Mouse (Mus musculus) C2C12 (cell line): Measurements from ENCODE around the gene Tekt4.

Source experiments
- CEBPB ChIP-seq: IDR thresholded peaks from one replicate; pipeline ENCODE4 v1.6.1; 2011; ENCODE audit warnings: low read depth, mild to moderate bottlenecking, control low read depth, moderate library complexity
- CTCF ChIP-seq: IDR thresholded peaks from one replicate; pipeline ENCODE4 v1.5.1; 2011; ENCODE audit not compliant: control insufficient read depth, insufficient read depth, insufficient read length
- MAX ChIP-seq: IDR thresholded peaks from one replicate; pipeline ENCODE4 v1.6.1; 2011; ENCODE audit warnings: mild to moderate bottlenecking, control low read depth
- MYOD1 ChIP-seq: IDR thresholded peaks from one replicate; pipeline ENCODE4 v1.6.1; 2011; ENCODE audit warnings: low read depth; ENCODE audit not compliant: control insufficient read depth, insufficient read length
- MYOG ChIP-seq: IDR thresholded peaks from one replicate; pipeline ENCODE4 v1.6.1; 2011; ENCODE audit not compliant: control insufficient read depth, insufficient read length; ENCODE audit errors: extremely low read depth
- USF1 ChIP-seq: IDR thresholded peaks from one replicate; pipeline ENCODE4 v1.6.1; 2011; ENCODE audit warnings: low read depth, mild to moderate bottlenecking, control low read depth, moderate library complexity

DNA sequence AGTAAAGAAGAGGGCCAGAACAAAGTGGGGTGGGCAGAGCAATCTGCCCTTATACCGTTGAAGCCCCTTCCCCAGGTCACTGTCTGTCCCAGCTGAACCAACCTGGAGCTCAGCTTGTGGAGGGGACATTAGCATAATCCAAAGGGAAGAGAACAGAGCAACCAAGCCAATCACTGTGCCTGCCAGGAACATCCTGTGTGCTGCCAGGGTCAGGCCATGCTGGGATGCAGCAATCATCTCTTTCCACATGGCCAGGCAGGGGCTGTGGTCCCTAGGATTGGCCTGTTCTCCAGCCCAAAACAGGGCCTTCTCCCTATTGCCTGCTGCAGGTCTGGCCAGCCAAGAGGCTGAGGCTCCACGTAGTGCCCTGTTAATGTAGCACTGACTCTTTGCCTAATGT is 28.4 kb upstream of the Tekt4 start:
- TF ChIP-seq USF1: no peak
- no peak for TF ChIP-seq CTCF
- no peak for TF ChIP-seq MAX
- no peak for TF ChIP-seq CEBPB
- TF ChIP-seq MYOD1: no peak
- no peak for TF ChIP-seq MYOG
